In genomic region chr16:63717317-63717716, GRCm38 (mm10) we compare ENCODE assay signal across 18 mouse cellular contexts.
DNase-seq lines count a peak whose midpoint lies in the region; ATAC-seq and TF ChIP-seq lines count a peak whose summit lies in the region.
"Had no signal": no experiment of that assay in that cellular context is flagged by ENCODE, and none has a peak within 500 bp of the region (broad histone marks: within the 10 kb centered on the region; RNA-seq: fewer than 3 reads in every experiment).

No protein-coding gene starts in this region.

- H3K36me3 ChIP-seq in forebrain, embryonic 14.5 days (ENCODE audit: control insufficient read depth, insufficient read depth, low read length), result no peaks in the 10 kb centered on the region
- no peaks in the 10 kb centered on the region for H3K36me3 ChIP-seq in forebrain, embryonic 11.5 days (ENCODE audit: control insufficient read depth, insufficient read depth, low read length)
- H3K36me3 ChIP-seq in forebrain, postnatal 0 days (ENCODE audit: insufficient read depth), result no peaks in the 10 kb centered on the region
- H3K36me3 ChIP-seq: embryonic facial prominence, embryonic 12.5 days had no signal

- H3K4me1 ChIP-seq in forebrain, embryonic 14.5 days (ENCODE audit: control insufficient read depth, insufficient read depth, low read length), result no peaks in the 10 kb centered on the region
- no peaks in the 10 kb centered on the region for H3K4me1 ChIP-seq in forebrain, embryonic 11.5 days (replicated peaks; ENCODE audit: control insufficient read depth, insufficient read depth, low read length)
- H3K4me1 ChIP-seq in forebrain, postnatal 0 days (ENCODE audit: insufficient read depth), result no peaks in the 10 kb centered on the region
- H3K4me1 ChIP-seq: embryonic facial prominence, embryonic 12.5 days had no signal

- ATAC-seq in forebrain, embryonic 14.5 days, result peak; percentile 82
- ATAC-seq in forebrain, embryonic 11.5 days (replicated peaks; ENCODE audit: low FRiP score), result no peak
- ATAC-seq in forebrain, postnatal 0 days, result peak; percentile 51

- no peak for TF ChIP-seq CTCF in brain, embryonic 14.5 days (IDR thresholded peaks at IDR 0.05; ENCODE audit: borderline replicate concordance, extremely low read depth, insufficient read depth, insufficient read length)
- no peak for TF ChIP-seq CTCF in forebrain, postnatal 0 days (IDR thresholded peaks at IDR 0.05; ENCODE audit: low read depth)
- TF ChIP-seq CTCF in layer of hippocampus, adult 2 months (conservative IDR thresholded peaks at IDR 0.05), result no peak

- DNase-seq in forebrain, embryonic 14.5 days (ENCODE audit: low spot score), result peak; percentile 80
- DNase-seq in forebrain, embryonic 11.5 days (ENCODE audit: low spot score), result no peak
- DNase-seq in brain, embryonic 14.5 days (ENCODE audit: low read depth), result peak; percentile 80
- peak; percentile 3 for DNase-seq in brain, embryonic 18.5 days (ENCODE audit: low read depth, low spot score)
- DNase-seq in forebrain, postnatal 0 days, result peak; percentile 18
- no peak for DNase-seq in spleen, postnatal 10 days (ENCODE audit: low spot score in 2 of 2)
- DNase-seq in layer of hippocampus, adult 2 months (ENCODE audit: low spot score in 2 of 2), result no peak
- DNase-seq: adrenal gland, adult 2 months; adrenal gland, postnatal 10 days; adrenal gland, postnatal 25 days; cerebellum, adult 11 months; cerebellum, adult 18-20 months; cerebellum, adult 8-10 months; cerebellum, adult 9-11 months; cerebellum, postnatal 14 days; cerebellum, postnatal 36 days; embryo, embryonic 11 days had no signal

- no peaks in the 10 kb centered on the region for H3K27me3 ChIP-seq in forebrain, embryonic 14.5 days (replicated peaks; ENCODE audit: control insufficient read depth, insufficient read depth, low read length)
- no peaks in the 10 kb centered on the region for H3K27me3 ChIP-seq in forebrain, embryonic 11.5 days (ENCODE audit: control insufficient read depth, insufficient read depth, low read length)
- H3K27me3 ChIP-seq in forebrain, postnatal 0 days (ENCODE audit: insufficient read depth, low read length), result no peaks in the 10 kb centered on the region
- H3K27me3 ChIP-seq: embryonic facial prominence, embryonic 12.5 days had no signal

- H3K4me3 ChIP-seq in forebrain, embryonic 14.5 days (ENCODE audit: low read depth, low read length), result no peak overlapping the region
- no peak overlapping the region for H3K4me3 ChIP-seq in forebrain, embryonic 11.5 days (ENCODE audit: low read depth, low read length)
- H3K4me3 ChIP-seq in forebrain, postnatal 0 days (ENCODE audit: low read depth, low read length), result no peak overlapping the region
- H3K4me3 ChIP-seq in layer of hippocampus, adult 2 months, result no peak overlapping the region
- H3K4me3 ChIP-seq: embryonic facial prominence, embryonic 12.5 days had no signal

- TF ChIP-seq POLR2A in brain, embryonic 14.5 days (IDR thresholded peaks at IDR 0.05; ENCODE audit: borderline replicate concordance, extremely low read depth, insufficient read depth, insufficient read length, poor library complexity, severe bottlenecking), result no peak

- H3K9ac ChIP-seq in forebrain, embryonic 14.5 days (ENCODE audit: low read length), result no peak overlapping the region
- no peak overlapping the region for H3K9ac ChIP-seq in forebrain, embryonic 11.5 days (ENCODE audit: low read length)
- H3K9ac ChIP-seq in forebrain, postnatal 0 days, result no peak overlapping the region
- H3K9ac ChIP-seq: embryonic facial prominence, embryonic 12.5 days had no signal

- H3K27ac ChIP-seq in forebrain, embryonic 14.5 days (ENCODE audit: low read depth, low read length), result peak overlapping the region; percentile 48; the same call in 1 of the 2 replicates
- no peak overlapping the region for H3K27ac ChIP-seq in forebrain, embryonic 11.5 days (ENCODE audit: low read depth, low read length)
- no peak overlapping the region for H3K27ac ChIP-seq in forebrain, postnatal 0 days (ENCODE audit: low read depth, low read length)
- H3K27ac ChIP-seq in layer of hippocampus, adult 2 months, result no peak overlapping the region
- H3K27ac ChIP-seq: embryonic facial prominence, embryonic 12.5 days had no signal

- WGBS in forebrain, embryonic 14.5 days, result 68% methylated on average over 4 of the region's 4 CpGs
- 92% methylated on average over 4 of the region's 4 CpGs for WGBS in forebrain, embryonic 11.5 days
- 80% methylated on average over 4 of the region's 4 CpGs for WGBS in forebrain, postnatal 0 days

- H3K9me3 ChIP-seq in forebrain, embryonic 14.5 days (replicated peaks; ENCODE audit: control insufficient read depth, low read length), result no peaks in the 10 kb centered on the region
- H3K9me3 ChIP-seq in forebrain, embryonic 11.5 days (ENCODE audit: control insufficient read depth, low read length), result no peaks in the 10 kb centered on the region
- no peaks in the 10 kb centered on the region for H3K9me3 ChIP-seq in forebrain, postnatal 0 days (ENCODE audit: low read length)
- H3K9me3 ChIP-seq: embryonic facial prominence, embryonic 12.5 days had no signal

- no peak overlapping the region for H3K4me2 ChIP-seq in forebrain, embryonic 14.5 days (ENCODE audit: low read length)
- no peak overlapping the region for H3K4me2 ChIP-seq in forebrain, embryonic 11.5 days (ENCODE audit: low read depth, low read length, severe bottlenecking)
- no peak overlapping the region for H3K4me2 ChIP-seq in forebrain, postnatal 0 days (ENCODE audit: low read depth)
- H3K4me2 ChIP-seq: embryonic facial prominence, embryonic 12.5 days had no signal

Comparison
In these comparisons a context has a peak if more than half of its experiments do, and no peak if none do; other contexts are left out.
1. DNase-seq: peak in forebrain, embryonic 14.5 days (single experiment), brain, embryonic 14.5 days (single experiment), brain, embryonic 18.5 days (single experiment) and forebrain, postnatal 0 days (single experiment); none in forebrain, embryonic 11.5 days (single experiment), spleen, postnatal 10 days (0 of 2) and layer of hippocampus, adult 2 months (0 of 2).